Mouse (Mus musculus): ENCODE data around the gene Farp2. TPM values are rescaled to one million over a fixed set of nuclear protein-coding genes. Genes with fewer than 3 reads are reported as not detected.

Gene Farp2
- polyA plus RNA-seq, 1 experiment from 2014 or later: 3.9 TPM

- no peak for ATAC-seq
- 78% methylated on average over 4 of the region's 4 CpGs for WGBS (ENCODE audit: insufficient replicate concordance)
- Histone ChIP-seq H3K27ac (ENCODE audit: low read depth) (no peak overlapping the region), H3K9ac (replicated peaks) (no peak overlapping the region), H3K36me3 (replicated peaks; ENCODE audit: insufficient read depth, low read length) (peaks cover 27% of the 10 kb centered on the region), H3K4me3 (ENCODE audit: low read depth, low read length) (no peak overlapping the region), H3K27me3 (ENCODE audit: insufficient read depth, low read length) (no peaks in the 10 kb centered on the region), H3K9me3 (ENCODE audit: low read length) (no peaks in the 10 kb centered on the region), H3K4me2 (ENCODE audit: low read depth, low read length) (no peak overlapping the region), H3K4me1 (ENCODE audit: insufficient read depth) (peaks cover 3% of the 10 kb centered on the region; the same call in 1 of the 2 replicates)
- no peak for TF ChIP-seq CTCF (IDR thresholded peaks at IDR 0.05; ENCODE audit: low read depth)
- no peak for DNase-seq
Measured at GRCm38 (mm10) chr1:93618059-93618748, 106.3 kb downstream of the Farp2 start.

- H3K9me3 ChIP-seq (ENCODE audit: low read length): no peaks in the 10 kb centered on the region
- H3K36me3 ChIP-seq (replicated peaks; ENCODE audit: insufficient read depth, low read length): peaks cover 34% of the 10 kb centered on the region
- no peaks in the 10 kb centered on the region for H3K27me3 ChIP-seq (ENCODE audit: insufficient read depth, low read length)
- peak; percentile 63 for ATAC-seq
- no peak for TF ChIP-seq EP300 (IDR thresholded peaks at IDR 0.05; ENCODE audit: low read depth)
- TF ChIP-seq CTCF (IDR thresholded peaks at IDR 0.05; ENCODE audit: low read depth): no peak
- DNase-seq: no peak
- 47% methylated on average over 5 of the region's 5 CpGs for WGBS (ENCODE audit: insufficient replicate concordance)
- no peak overlapping the region for H3K9ac ChIP-seq (replicated peaks)
- H3K27ac ChIP-seq (ENCODE audit: low read depth): no peak overlapping the region
- H3K4me2 ChIP-seq (ENCODE audit: low read depth, low read length): no peak overlapping the region
- H3K4me3 ChIP-seq (ENCODE audit: low read depth, low read length): no peak overlapping the region
- H3K4me1 ChIP-seq (ENCODE audit: insufficient read depth): peaks cover 3% of the 10 kb centered on the region; the same call in 1 of the 2 replicates
Measured at GRCm38 (mm10) chr1:93618948-93619347, 107.1 kb downstream of the Farp2 start.

- 41% methylated on average over 1 of the region's 1 CpGs for WGBS (ENCODE audit: insufficient replicate concordance)
- H3K9ac ChIP-seq (replicated peaks): no peak overlapping the region
- no peaks in the 10 kb centered on the region for H3K27me3 ChIP-seq (ENCODE audit: insufficient read depth, low read length)
- H3K4me2 ChIP-seq (ENCODE audit: low read depth, low read length): no peak overlapping the region
- no peaks in the 10 kb centered on the region for H3K9me3 ChIP-seq (ENCODE audit: low read length)
- H3K4me1 ChIP-seq (ENCODE audit: insufficient read depth): no peaks in the 10 kb centered on the region; the same call in 1 of the 2 replicates
- TF ChIP-seq CTCF (IDR thresholded peaks at IDR 0.05; ENCODE audit: low read depth): no peak
- peak; percentile 43; the same call in 1 of the 2 replicates for TF ChIP-seq EP300 (IDR thresholded peaks at IDR 0.05; ENCODE audit: low read depth)
- peaks cover 78% of the 10 kb centered on the region for H3K36me3 ChIP-seq (replicated peaks; ENCODE audit: insufficient read depth, low read length)
- H3K4me3 ChIP-seq (ENCODE audit: low read depth, low read length): no peak overlapping the region
- no peak overlapping the region for H3K27ac ChIP-seq (ENCODE audit: low read depth)
- DNase-seq: no peak
- ATAC-seq: peak; percentile 71
Measured at GRCm38 (mm10) chr1:93624502-93624901, 112.6 kb downstream of the Farp2 start.

GRCm38 (mm10) chr1:93630796-93631195 is 118.9 kb downstream of the Farp2 start:
- H3K27ac ChIP-seq (ENCODE audit: low read depth): no peak overlapping the region
- DNase-seq (no peak), ATAC-seq (no peak)
- no peak overlapping the region for H3K4me2 ChIP-seq (ENCODE audit: low read depth, low read length)
- no peak overlapping the region for H3K9ac ChIP-seq (replicated peaks)
- WGBS (ENCODE audit: insufficient replicate concordance): 65% methylated on average over 3 of the region's 3 CpGs
- H3K9me3 ChIP-seq (ENCODE audit: low read length): no peaks in the 10 kb centered on the region
- TF ChIP-seq EP300 (IDR thresholded peaks at IDR 0.05; ENCODE audit: low read depth) (no peak), CTCF (IDR thresholded peaks at IDR 0.05; ENCODE audit: low read depth) (no peak)
- H3K27me3 ChIP-seq (ENCODE audit: insufficient read depth, low read length): no peaks in the 10 kb centered on the region
- peaks cover 38% of the 10 kb centered on the region for H3K36me3 ChIP-seq (replicated peaks; ENCODE audit: insufficient read depth, low read length)
- no peak overlapping the region for H3K4me3 ChIP-seq (ENCODE audit: low read depth, low read length)
- H3K4me1 ChIP-seq (ENCODE audit: insufficient read depth): peaks cover 31% of the 10 kb centered on the region

DNA sequence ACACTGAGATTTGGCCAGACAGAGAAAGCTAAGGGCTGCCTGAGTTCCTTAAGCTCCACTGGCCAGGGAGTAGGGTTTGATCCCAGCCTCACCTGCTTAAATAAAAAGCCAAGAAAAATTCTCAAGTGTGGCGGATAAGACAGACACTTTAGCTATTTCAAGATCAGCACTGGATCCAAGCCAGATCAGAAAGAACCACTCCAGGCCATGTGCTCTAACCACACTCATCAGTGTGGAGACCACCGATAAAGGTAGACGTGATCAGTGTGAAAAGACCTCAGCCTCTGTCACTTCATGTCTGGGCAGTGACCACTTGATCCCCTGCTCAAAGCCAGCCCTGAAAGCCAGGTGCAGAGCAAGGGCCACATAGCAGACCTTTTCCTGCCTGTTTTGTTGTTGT is 120.8 kb downstream of the Farp2 start:
- ATAC-seq (no peak), DNase-seq (no peak)
- H3K9ac ChIP-seq (replicated peaks): peak overlapping the region; percentile 2; the same call in 1 of the 2 replicates
- 0 out of 2 replicates have a peak overlapping the region, but pooled peaks have one; percentile 16 for H3K27ac ChIP-seq (ENCODE audit: low read depth)
- H3K9me3 ChIP-seq (ENCODE audit: low read length): no peaks in the 10 kb centered on the region
- TF ChIP-seq EP300 (IDR thresholded peaks at IDR 0.05; ENCODE audit: low read depth): peak; percentile 54; the same call in 1 of the 2 replicates
- TF ChIP-seq CTCF (IDR thresholded peaks at IDR 0.05; ENCODE audit: low read depth): no peak
- H3K27me3 ChIP-seq (ENCODE audit: insufficient read depth, low read length): no peaks in the 10 kb centered on the region
- H3K4me1 ChIP-seq (ENCODE audit: insufficient read depth): peaks cover 37% of the 10 kb centered on the region
- WGBS (ENCODE audit: insufficient replicate concordance): 58% methylated on average over 3 of the region's 3 CpGs
- H3K4me2 ChIP-seq (ENCODE audit: low read depth, low read length): peak overlapping the region; percentile 78
- no peak overlapping the region for H3K4me3 ChIP-seq (ENCODE audit: low read depth, low read length)
- peaks cover 18% of the 10 kb centered on the region for H3K36me3 ChIP-seq (replicated peaks; ENCODE audit: insufficient read depth, low read length)

GRCm38 (mm10) chr1:93634481-93634891 is 122.6 kb downstream of the Farp2 start:
- peak overlapping the region; percentile 89 for H3K4me3 ChIP-seq (ENCODE audit: low read depth, low read length)
- H3K27ac ChIP-seq (ENCODE audit: low read depth): peak overlapping the region; percentile 95
- H3K4me1 ChIP-seq (ENCODE audit: insufficient read depth): peaks cover 37% of the 10 kb centered on the region
- TF ChIP-seq EP300 (IDR thresholded peaks at IDR 0.05; ENCODE audit: low read depth): no peak
- no peak for TF ChIP-seq CTCF (IDR thresholded peaks at IDR 0.05; ENCODE audit: low read depth)
- DNase-seq (peak; percentile 50), ATAC-seq (no peak)
- H3K27me3 ChIP-seq (ENCODE audit: insufficient read depth, low read length): no peaks in the 10 kb centered on the region
- peak overlapping the region; percentile 78 for H3K4me2 ChIP-seq (ENCODE audit: low read depth, low read length)
- 6% methylated on average over 6 of the region's 6 CpGs for WGBS (ENCODE audit: insufficient replicate concordance)
- H3K9me3 ChIP-seq (ENCODE audit: low read length): no peaks in the 10 kb centered on the region
- H3K9ac ChIP-seq (replicated peaks): peak overlapping the region; percentile 92
- H3K36me3 ChIP-seq (replicated peaks; ENCODE audit: insufficient read depth, low read length): peaks cover 8% of the 10 kb centered on the region
